Mouse (Mus musculus) heart, postnatal 0 days (tissue): Measurements from ENCODE around the gene Pdzd2. TPM values are rescaled to one million over a fixed set of nuclear protein-coding genes. Genes with fewer than 3 reads are reported as not detected.
A peak's percentile ranks its signal among the peaks of the same experiment; 100 is the strongest.

Source experiments
- ATAC-seq: fragments of 200-750 bp; cut with Nextera tagmentation; 2 replicates; pipeline ENCODE4 v1.8.0; 2017; ENCODE audit warnings: low read depth, moderate number of reproducible peaks, moderate library complexity; ENCODE audit not compliant: insufficient read depth
- DNase-seq: peaks from one replicate; pipeline ENCODE4 v3.0.0-alpha.2; 2016; ENCODE audit warnings: low spot score
- H3K27ac ChIP-seq: fragments of 300-500 bp; sonication (generic); 2 replicates; pipeline ENCODE4 v1.5.1; 2014; ENCODE audit warnings: low read depth, mild to moderate bottlenecking
- H3K27me3 ChIP-seq: fragments of 300-500 bp; sonication (generic); 2 replicates; pipeline ENCODE4 v1.6.1; 2014; ENCODE audit warnings: low read length, mixed read lengths; ENCODE audit not compliant: control insufficient read depth, insufficient read depth
- H3K36me3 ChIP-seq: fragments of 300-500 bp; sonication (generic); replicated peaks from 2 replicates; pipeline ENCODE4 v1.6.1; 2014; ENCODE audit warnings: low read length, mixed read lengths; ENCODE audit not compliant: control insufficient read depth, insufficient read depth
- H3K4me1 ChIP-seq: fragments of 300-500 bp; sonication (generic); 2 replicates; pipeline ENCODE4 v1.6.1; 2014; ENCODE audit warnings: antibody characterized with exemption; ENCODE audit not compliant: control insufficient read depth, insufficient read depth
- H3K4me2 ChIP-seq: fragments of 300-500 bp; sonication (generic); 2 replicates; pipeline ENCODE4 v1.6.1; 2014; ENCODE audit warnings: low read depth, mild to moderate bottlenecking, low read length, moderate library complexity
- H3K4me3 ChIP-seq: fragments of 300-500 bp; sonication (generic); 2 replicates; pipeline ENCODE4 v1.5.1; 2014; ENCODE audit warnings: low read depth, low read length
- H3K9ac ChIP-seq: fragments of 300-500 bp; sonication (generic); replicated peaks from 2 replicates; pipeline ENCODE4 v1.6.1; 2014; ENCODE audit warnings: low read depth, low read length, mixed read lengths
- H3K9me3 ChIP-seq: fragments of 300-500 bp; sonication (generic); replicated peaks from 2 replicates; pipeline ENCODE4 v1.6.1; 2016; ENCODE audit warnings: low read length; ENCODE audit not compliant: control insufficient read depth
- CTCF ChIP-seq: IDR thresholded peaks from 2 replicates; pipeline ENCODE4 v1.5.1; 2016; ENCODE audit warnings: antibody characterized with exemption, control low read depth, low read depth
- EP300 ChIP-seq: IDR thresholded peaks from 2 replicates; pipeline ENCODE4 v1.6.1; 2016; ENCODE audit warnings: antibody characterized with exemption, low read depth
- WGBS: fragments of 180-500 bp; shearing (Covaris S2); extraction: QIAGEN DNeasy Blood & Tissue Kit; methylation state at CpG from one replicate; pipeline ENCODE4 v1.1.7; 2014; 5-methylcytosine and 5-hydroxymethylcytosine counted together
- polyA plus RNA-seq: library from polyadenylated mRNA; unstranded; fragments of >200 nt; fragmentation: Nextera tagmentation; extraction: Ambion mirVana; gene quantifications from 2 replicates; pipeline ENCODE4 v1.2.1, GENCODE M21; 2015
- total RNA-seq: library from RNA; depleted of rRNA; stranded (reverse); fragments of >200 nt; gene quantifications from 2 replicates; pipeline ENCODE4 v1.2.3, GENCODE M21; 2014; ENCODE audit warnings: low replicate concordance

Gene Pdzd2
- total and polyA plus RNA-seq, 2 experiments from 2014 or later, result 36.1 to 86.0 TPM

DNA sequence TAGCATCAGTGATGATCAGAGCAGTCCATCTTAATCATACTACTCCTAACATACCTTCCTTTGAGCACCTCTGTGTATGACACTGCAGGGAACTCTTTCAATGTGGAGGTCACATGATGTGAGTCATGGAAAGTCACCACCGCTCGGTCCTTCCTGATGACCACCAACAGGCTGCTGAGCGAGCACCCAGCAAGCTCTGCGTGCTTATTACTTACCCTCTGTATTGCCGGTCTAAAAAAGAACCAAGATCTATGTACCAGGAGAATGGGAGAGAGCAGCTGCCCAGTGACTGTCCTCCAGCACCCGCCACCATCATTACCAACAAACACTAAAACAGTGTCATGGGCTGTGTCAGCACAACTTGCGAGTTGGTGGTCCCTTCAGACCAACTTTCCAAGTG is 84.4 kb downstream of the Pdzd2 start:
- Histone ChIP-seq H3K4me1 (peaks cover 3% of the 10 kb centered on the region), H3K4me2 (no peak overlapping the region), H3K4me3 (no peak overlapping the region), H3K9ac (no peak overlapping the region), H3K36me3 (no peaks in the 10 kb centered on the region), H3K27ac (no peak overlapping the region), H3K27me3 (no peaks in the 10 kb centered on the region), H3K9me3 (no peaks in the 10 kb centered on the region)
- ATAC-seq (no peak), DNase-seq (no peak)
- no peak for TF ChIP-seq EP300
- TF ChIP-seq CTCF, result no peak
- WGBS, result 93% methylated on average over 7 of the region's 7 CpGs

DNA sequence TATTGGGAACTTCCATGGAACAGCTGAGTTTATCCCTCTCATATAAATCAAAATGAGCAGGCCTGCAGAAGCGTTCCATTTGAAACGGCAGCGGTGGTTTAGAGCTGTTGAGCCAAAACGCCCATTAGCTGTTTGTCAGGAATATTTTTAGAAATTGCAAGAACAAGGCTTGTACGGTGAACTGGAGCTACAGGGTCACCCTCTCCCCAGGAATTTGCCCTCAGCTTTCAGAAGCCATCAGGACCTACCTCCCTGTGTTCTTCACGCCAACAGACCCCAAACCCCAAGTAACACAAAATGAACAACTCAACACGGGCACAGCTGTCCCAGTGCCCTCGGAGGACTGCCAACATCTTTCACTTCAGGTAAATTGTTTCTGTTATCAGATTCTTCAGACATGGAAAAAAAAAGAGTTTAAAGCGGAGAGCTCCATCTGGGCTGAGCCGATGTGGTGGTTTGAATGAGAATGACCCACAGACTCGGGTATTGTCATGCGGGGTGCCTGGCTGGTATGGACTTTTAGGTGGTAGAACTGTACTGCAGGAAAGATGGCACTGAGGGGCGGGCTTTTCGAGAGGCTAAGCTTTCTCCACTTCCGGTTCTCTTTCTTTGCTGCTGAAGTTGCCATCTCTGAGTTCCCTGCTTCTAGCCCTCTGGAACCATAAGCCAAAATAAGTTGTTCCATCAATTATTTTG is 87.2 kb downstream of the Pdzd2 start:
- peak overlapping the region; percentile 16; the same call in 1 of the 2 replicates for H3K4me3 ChIP-seq
- WGBS, result 50% methylated on average over 15 of the region's 15 CpGs

DNA sequence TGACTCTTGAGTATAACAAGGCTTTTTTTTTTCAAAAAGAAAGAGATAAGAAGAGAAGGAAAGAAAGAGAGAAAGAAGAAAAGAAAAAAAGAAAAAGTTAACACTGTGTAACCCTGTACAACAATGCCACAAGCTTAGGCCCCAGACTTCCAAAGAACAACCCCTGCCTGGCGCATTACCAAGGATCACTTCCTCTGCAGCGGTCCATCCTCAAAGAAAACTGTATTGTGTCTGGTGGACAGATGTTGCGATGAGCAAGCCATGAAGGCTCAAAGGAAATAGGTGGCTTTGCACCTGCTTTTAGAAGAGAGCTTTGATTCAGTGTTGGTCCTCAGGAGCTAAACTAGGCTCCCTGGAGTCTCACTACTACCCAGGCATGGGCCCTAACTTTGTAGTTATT is 89.5 kb downstream of the Pdzd2 start:
- H3K36me3 ChIP-seq, result no peaks in the 10 kb centered on the region
- H3K27ac ChIP-seq, result no peak overlapping the region
- no peak overlapping the region for H3K4me3 ChIP-seq
- no peaks in the 10 kb centered on the region for H3K27me3 ChIP-seq
- peaks cover 3% of the 10 kb centered on the region; the same call in 1 of the 2 replicates for H3K4me1 ChIP-seq
- DNase-seq, result no peak
- no peak overlapping the region for H3K4me2 ChIP-seq
- H3K9ac ChIP-seq, result no peak overlapping the region
- TF ChIP-seq EP300, result no peak
- TF ChIP-seq CTCF, result no peak
- ATAC-seq, result no peak
- WGBS, result 63% methylated on average over 3 of the region's 3 CpGs
- H3K9me3 ChIP-seq, result no peaks in the 10 kb centered on the region

More for the DNA sequence above, 87.2 kb downstream of the Pdzd2 start:
- H3K36me3 ChIP-seq, result no peaks in the 10 kb centered on the region
- TF ChIP-seq EP300, result no peak
- no peak for TF ChIP-seq CTCF
- peak overlapping the region; percentile 74 for H3K27ac ChIP-seq
- no peaks in the 10 kb centered on the region for H3K27me3 ChIP-seq
- DNase-seq (peak; percentile 57), ATAC-seq (peak; percentile 63)
- peak overlapping the region; percentile 36 for H3K4me2 ChIP-seq
- H3K9me3 ChIP-seq, result no peaks in the 10 kb centered on the region
- H3K4me1 ChIP-seq, result peaks cover 3% of the 10 kb centered on the region; the same call in 1 of the 2 replicates
- H3K9ac ChIP-seq, result 0 out of 2 replicates have a peak overlapping the region, but pooled peaks have one; percentile 3

DNA sequence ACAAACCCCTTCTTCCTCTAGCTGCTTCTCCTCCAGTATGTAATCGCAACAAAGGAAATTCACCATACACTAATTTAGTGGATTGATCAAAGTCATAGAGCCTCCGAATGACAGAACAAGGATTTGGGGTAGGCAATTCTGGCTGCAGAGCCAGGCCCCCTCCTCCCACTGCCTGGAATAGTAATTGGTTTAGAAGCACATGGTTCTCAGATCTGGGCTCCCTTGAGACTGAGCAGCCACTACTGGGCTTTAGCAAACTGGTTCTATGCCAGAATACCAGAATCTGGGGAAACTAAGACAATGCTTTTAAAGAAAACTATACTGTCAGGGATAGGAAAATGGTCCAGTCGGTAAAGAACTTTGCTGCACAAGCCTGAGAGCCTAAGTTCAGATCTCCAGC is 90.0 kb downstream of the Pdzd2 start:
- no peak overlapping the region for H3K4me3 ChIP-seq
- DNase-seq, result no peak
- TF ChIP-seq EP300 (no peak), CTCF (no peak)
- WGBS, result 74% methylated on average over 3 of the region's 3 CpGs
- H3K4me1 ChIP-seq, result peaks cover 3% of the 10 kb centered on the region; the same call in 1 of the 2 replicates
- no peak overlapping the region for H3K27ac ChIP-seq
- ATAC-seq, result no peak
- H3K9ac ChIP-seq, result no peak overlapping the region
- no peaks in the 10 kb centered on the region for H3K27me3 ChIP-seq
- no peaks in the 10 kb centered on the region for H3K36me3 ChIP-seq
- H3K4me2 ChIP-seq, result no peak overlapping the region
- H3K9me3 ChIP-seq, result no peaks in the 10 kb centered on the region

DNA sequence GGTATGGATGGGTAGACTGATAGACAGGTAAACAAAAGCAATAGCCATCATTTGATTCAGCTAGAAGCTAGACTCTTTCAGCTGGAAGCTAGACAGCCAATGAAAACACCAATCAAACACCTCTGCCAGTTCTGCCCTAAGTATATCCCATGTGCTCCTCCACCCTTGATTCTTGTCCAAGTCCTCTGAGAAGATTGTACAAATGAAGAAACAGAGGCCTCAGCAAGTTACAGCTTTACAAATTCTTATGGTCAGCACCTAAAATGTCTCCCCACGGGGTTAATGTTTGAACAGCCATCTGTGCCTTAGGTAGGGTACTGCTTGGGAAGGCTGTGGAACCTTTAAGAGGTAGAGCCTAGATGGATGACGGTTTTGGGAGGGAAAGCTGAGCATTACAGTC is 90.6 kb downstream of the Pdzd2 start:
- TF ChIP-seq EP300, result no peak
- no peak for TF ChIP-seq CTCF
- H3K9ac ChIP-seq, result no peak overlapping the region
- peaks cover 3% of the 10 kb centered on the region; the same call in 1 of the 2 replicates for H3K4me1 ChIP-seq
- WGBS, result 71% methylated on average over 2 of the region's 2 CpGs
- no peak overlapping the region for H3K4me3 ChIP-seq
- no peak overlapping the region for H3K27ac ChIP-seq
- ATAC-seq (no peak), DNase-seq (no peak)
- no peak overlapping the region for H3K4me2 ChIP-seq
- no peaks in the 10 kb centered on the region for H3K27me3 ChIP-seq
- H3K36me3 ChIP-seq, result no peaks in the 10 kb centered on the region
- H3K9me3 ChIP-seq, result no peaks in the 10 kb centered on the region

DNA sequence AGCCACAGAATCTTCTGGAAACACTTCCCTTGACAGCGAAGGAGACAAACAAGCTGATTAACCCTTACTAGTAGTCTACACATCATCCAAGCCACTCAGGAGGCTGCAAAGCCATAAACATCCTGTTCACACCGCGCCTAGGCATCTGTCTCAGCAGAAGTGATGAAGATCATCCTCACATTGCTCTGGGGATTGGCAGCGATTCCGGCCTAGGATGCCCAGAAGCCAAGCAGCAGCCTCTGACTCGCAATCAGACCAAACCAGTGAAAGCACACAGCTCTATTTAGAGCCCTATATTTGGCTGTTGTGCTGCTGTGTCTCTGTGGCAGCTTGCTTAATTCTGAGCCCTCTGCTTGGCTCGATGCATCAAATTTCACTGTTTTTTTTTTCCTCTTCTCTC is 99.0 kb downstream of the Pdzd2 start:
- H3K4me3 ChIP-seq, result no peak overlapping the region
- TF ChIP-seq CTCF (no peak), EP300 (no peak)
- H3K4me1 ChIP-seq, result peaks cover 17% of the 10 kb centered on the region
- DNase-seq, result no peak
- H3K4me2 ChIP-seq, result no peak overlapping the region
- no peaks in the 10 kb centered on the region for H3K36me3 ChIP-seq
- 54% methylated on average over 7 of the region's 7 CpGs for WGBS
- no peaks in the 10 kb centered on the region for H3K27me3 ChIP-seq
- no peaks in the 10 kb centered on the region for H3K9me3 ChIP-seq
- H3K27ac ChIP-seq, result no peak overlapping the region
- no peak overlapping the region for H3K9ac ChIP-seq
- ATAC-seq, result no peak
